Mouse (Mus musculus): ENCODE data around the gene Itpripl2. TPM values are rescaled to one million over a fixed set of nuclear protein-coding genes. Genes with fewer than 3 reads are reported as not detected.
A peak's percentile ranks its signal among the peaks of the same experiment; 100 is the strongest.

The Itpripl2 gene
- polyA plus RNA-seq, 1 experiment from 2014 or later, result 0.29 TPM

GRCm38 (mm10) chr7:118478835-118479312 is 12.9 kb downstream of the Itpripl2 start:
- Histone ChIP-seq H3K4me2 (ENCODE audit: low read depth, low read length) (no peak overlapping the region), H3K36me3 (ENCODE audit: control insufficient read depth, insufficient read depth, low read length) (no peaks in the 10 kb centered on the region), H3K27ac (ENCODE audit: low read depth, low read length) (no peak overlapping the region), H3K4me1 (ENCODE audit: control insufficient read depth, insufficient read depth, low read length) (no peaks in the 10 kb centered on the region), H3K9ac (replicated peaks; ENCODE audit: low read depth, low read length) (no peak overlapping the region), H3K9me3 (ENCODE audit: control insufficient read depth, low read length) (no peaks in the 10 kb centered on the region), H3K27me3 (ENCODE audit: control insufficient read depth, insufficient read depth, low read length) (no peaks in the 10 kb centered on the region), H3K4me3 (ENCODE audit: low read depth, low read length) (no peak overlapping the region)
- no peak for ATAC-seq (ENCODE audit: low read depth)
- 30% methylated on average over 3 of the region's 3 CpGs for WGBS

- Histone ChIP-seq H3K27ac (ENCODE audit: low read depth, low read length) (no peak overlapping the region), H3K27me3 (ENCODE audit: control insufficient read depth, insufficient read depth, low read length) (no peaks in the 10 kb centered on the region), H3K4me1 (ENCODE audit: control insufficient read depth, insufficient read depth, low read length) (no peaks in the 10 kb centered on the region), H3K36me3 (ENCODE audit: control insufficient read depth, insufficient read depth, low read length) (no peaks in the 10 kb centered on the region), H3K9ac (replicated peaks; ENCODE audit: low read depth, low read length) (no peak overlapping the region), H3K4me2 (ENCODE audit: low read depth, low read length) (no peak overlapping the region), H3K9me3 (ENCODE audit: control insufficient read depth, low read length) (no peaks in the 10 kb centered on the region), H3K4me3 (ENCODE audit: low read depth, low read length) (no peak overlapping the region)
- 73% methylated on average over 5 of the region's 5 CpGs for WGBS
- no peak for ATAC-seq (ENCODE audit: low read depth)
Observed at GRCm38 (mm10) chr7:118476428-118476827, 15.3 kb downstream of the Itpripl2 start.

DNA sequence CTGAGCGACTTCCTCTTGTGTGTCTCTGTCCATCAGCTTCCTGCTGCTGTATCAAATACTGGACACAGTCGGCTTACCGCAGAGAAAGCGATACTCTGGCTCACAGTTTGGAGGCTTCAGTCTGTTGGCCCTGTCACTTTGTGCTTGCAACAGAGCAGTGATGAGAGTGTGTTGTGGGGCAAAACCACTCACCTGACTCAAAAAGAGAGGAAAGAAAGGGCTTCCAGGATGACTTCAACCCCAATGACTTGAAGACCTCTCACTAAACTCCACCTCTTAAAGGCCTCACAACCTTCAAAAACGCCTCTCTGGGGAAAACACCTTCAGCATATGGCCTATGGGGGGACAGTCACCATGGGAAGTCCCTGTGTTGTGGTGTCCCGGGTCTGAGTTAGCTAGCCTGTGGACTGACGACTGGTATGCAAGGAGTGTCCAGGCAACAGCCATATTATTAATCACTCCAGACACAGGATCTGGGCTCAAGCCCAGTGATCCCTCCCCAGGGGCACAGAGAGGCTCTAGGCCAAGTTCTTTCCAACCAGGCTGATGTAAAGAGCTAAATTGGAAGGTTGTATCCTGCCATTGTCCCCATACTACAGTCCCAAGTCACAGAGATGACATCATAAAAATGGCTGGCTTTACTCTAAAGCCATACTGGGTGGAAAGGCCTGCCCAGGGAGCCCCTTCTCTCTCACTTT is 16.6 kb downstream of the Itpripl2 start:
- 79% methylated on average over 7 of the region's 7 CpGs for WGBS
- no peak overlapping the region for H3K4me2 ChIP-seq (ENCODE audit: low read depth, low read length)
- no peak overlapping the region for H3K9ac ChIP-seq (replicated peaks; ENCODE audit: low read depth, low read length)
- H3K9me3 ChIP-seq (ENCODE audit: control insufficient read depth, low read length), result no peaks in the 10 kb centered on the region
- no peak for ATAC-seq (ENCODE audit: low read depth)
- no peaks in the 10 kb centered on the region for H3K4me1 ChIP-seq (ENCODE audit: control insufficient read depth, insufficient read depth, low read length)
- H3K27me3 ChIP-seq (ENCODE audit: control insufficient read depth, insufficient read depth, low read length), result no peaks in the 10 kb centered on the region
- H3K36me3 ChIP-seq (ENCODE audit: control insufficient read depth, insufficient read depth, low read length), result no peaks in the 10 kb centered on the region
- no peak overlapping the region for H3K27ac ChIP-seq (ENCODE audit: low read depth, low read length)
- H3K4me3 ChIP-seq (ENCODE audit: low read depth, low read length), result no peak overlapping the region

DNA sequence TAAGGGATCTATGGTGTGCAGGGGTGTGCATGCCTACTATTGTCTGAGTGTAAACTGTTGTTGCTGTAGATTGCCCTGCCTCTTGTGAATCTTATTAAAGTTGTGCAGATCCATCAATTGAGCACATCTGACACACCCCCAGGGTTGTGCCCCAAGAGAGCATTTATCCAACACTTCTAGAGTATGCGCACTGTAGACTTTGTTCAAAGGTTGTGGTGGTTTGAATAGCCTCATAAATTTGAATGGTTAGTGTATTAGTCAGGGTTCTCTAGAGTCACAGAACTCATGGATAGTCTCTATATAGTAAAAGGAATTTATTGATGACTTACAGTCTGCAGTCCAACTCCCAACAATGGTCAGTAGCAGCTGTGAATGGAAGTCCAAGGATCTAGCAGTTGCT is 18.9 kb downstream of the Itpripl2 start:
- WGBS, result 57% methylated on average over 1 of the region's 1 CpGs
- H3K4me3 ChIP-seq (ENCODE audit: low read depth, low read length), result no peak overlapping the region
- H3K9ac ChIP-seq (replicated peaks; ENCODE audit: low read depth, low read length), result no peak overlapping the region
- no peaks in the 10 kb centered on the region for H3K36me3 ChIP-seq (ENCODE audit: control insufficient read depth, insufficient read depth, low read length)
- ATAC-seq (ENCODE audit: low read depth), result no peak
- H3K4me2 ChIP-seq (ENCODE audit: low read depth, low read length), result no peak overlapping the region
- H3K4me1 ChIP-seq (ENCODE audit: control insufficient read depth, insufficient read depth, low read length), result no peaks in the 10 kb centered on the region
- no peaks in the 10 kb centered on the region for H3K27me3 ChIP-seq (ENCODE audit: control insufficient read depth, insufficient read depth, low read length)
- H3K9me3 ChIP-seq (ENCODE audit: control insufficient read depth, low read length), result no peaks in the 10 kb centered on the region
- H3K27ac ChIP-seq (ENCODE audit: low read depth, low read length), result no peak overlapping the region

DNA sequence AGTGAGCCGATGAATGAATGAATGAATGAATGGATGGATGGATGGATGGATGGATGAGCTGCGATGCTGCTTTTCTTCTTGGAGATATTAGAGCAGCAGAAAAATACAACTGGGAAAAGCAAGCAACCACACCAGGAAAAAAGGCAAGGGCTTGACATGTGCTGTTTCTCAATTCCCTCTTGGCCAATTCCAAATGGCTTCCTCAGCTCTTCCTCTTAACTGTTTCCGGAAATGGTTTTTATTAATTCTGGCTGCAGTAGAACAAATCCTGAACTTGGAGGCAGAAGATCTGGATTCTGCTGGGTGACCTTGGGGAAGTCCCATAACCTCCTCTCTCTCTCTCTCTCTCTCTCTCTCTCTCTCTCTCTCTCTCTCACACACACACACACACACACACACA is 23.7 kb downstream of the Itpripl2 start:
- no peaks in the 10 kb centered on the region for H3K9me3 ChIP-seq (ENCODE audit: control insufficient read depth, low read length)
- no peaks in the 10 kb centered on the region for H3K27me3 ChIP-seq (ENCODE audit: control insufficient read depth, insufficient read depth, low read length)
- no peak overlapping the region for H3K27ac ChIP-seq (ENCODE audit: low read depth, low read length)
- no peaks in the 10 kb centered on the region for H3K36me3 ChIP-seq (ENCODE audit: control insufficient read depth, insufficient read depth, low read length)
- H3K9ac ChIP-seq (replicated peaks; ENCODE audit: low read depth, low read length), result no peak overlapping the region
- peaks cover 4% of the 10 kb centered on the region; the same call in 1 of the 2 replicates for H3K4me1 ChIP-seq (ENCODE audit: control insufficient read depth, insufficient read depth, low read length)
- ATAC-seq (ENCODE audit: low read depth), result no peak
- 82% methylated on average over 3 of the region's 3 CpGs for WGBS
- H3K4me2 ChIP-seq (ENCODE audit: low read depth, low read length), result no peak overlapping the region
- no peak overlapping the region for H3K4me3 ChIP-seq (ENCODE audit: low read depth, low read length)

DNA sequence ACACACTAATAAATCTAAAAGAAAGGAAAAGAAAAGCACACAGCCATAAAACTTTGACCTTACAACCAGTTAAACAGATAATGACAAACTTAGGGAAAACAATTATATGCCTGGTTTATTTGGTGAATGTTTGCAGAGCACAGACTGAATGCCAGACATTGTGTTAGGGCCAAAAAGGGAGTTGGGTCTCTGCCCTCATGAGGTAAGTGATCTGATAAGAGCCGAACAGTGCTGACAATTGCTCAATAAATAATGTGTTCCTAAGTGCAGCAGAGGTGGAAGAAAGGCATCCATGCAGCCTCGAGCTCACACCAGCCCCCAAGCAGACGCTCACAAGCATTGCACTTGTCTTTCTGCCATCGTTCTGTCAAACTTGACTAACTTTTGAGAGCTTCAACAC is 27.3 kb downstream of the Itpripl2 start:
- ATAC-seq (ENCODE audit: low read depth), result no peak
- Histone ChIP-seq H3K4me3 (ENCODE audit: low read depth, low read length) (no peak overlapping the region), H3K4me2 (ENCODE audit: low read depth, low read length) (no peak overlapping the region), H3K27ac (ENCODE audit: low read depth, low read length) (no peak overlapping the region), H3K4me1 (ENCODE audit: control insufficient read depth, insufficient read depth, low read length) (peaks cover 4% of the 10 kb centered on the region; the same call in 1 of the 2 replicates), H3K27me3 (ENCODE audit: control insufficient read depth, insufficient read depth, low read length) (no peaks in the 10 kb centered on the region), H3K9ac (replicated peaks; ENCODE audit: low read depth, low read length) (no peak overlapping the region), H3K36me3 (ENCODE audit: control insufficient read depth, insufficient read depth, low read length) (no peaks in the 10 kb centered on the region), H3K9me3 (ENCODE audit: control insufficient read depth, low read length) (no peaks in the 10 kb centered on the region)
- WGBS, result 51% methylated on average over 4 of the region's 4 CpGs

GRCm38 (mm10) chr7:118462818-118463762 is 28.7 kb downstream of the Itpripl2 start:
- Histone ChIP-seq H3K27me3 (ENCODE audit: control insufficient read depth, insufficient read depth, low read length) (no peaks in the 10 kb centered on the region), H3K27ac (ENCODE audit: low read depth, low read length) (no peak overlapping the region), H3K4me1 (ENCODE audit: control insufficient read depth, insufficient read depth, low read length) (peaks cover 4% of the 10 kb centered on the region; the same call in 1 of the 2 replicates), H3K4me3 (ENCODE audit: low read depth, low read length) (no peak overlapping the region), H3K9ac (replicated peaks; ENCODE audit: low read depth, low read length) (no peak overlapping the region), H3K9me3 (ENCODE audit: control insufficient read depth, low read length) (no peaks in the 10 kb centered on the region), H3K4me2 (ENCODE audit: low read depth, low read length) (no peak overlapping the region), H3K36me3 (ENCODE audit: control insufficient read depth, insufficient read depth, low read length) (no peaks in the 10 kb centered on the region)
- ATAC-seq (ENCODE audit: low read depth), result peak; percentile 80
- 11% methylated on average over 11 of the region's 11 CpGs for WGBS

DNA sequence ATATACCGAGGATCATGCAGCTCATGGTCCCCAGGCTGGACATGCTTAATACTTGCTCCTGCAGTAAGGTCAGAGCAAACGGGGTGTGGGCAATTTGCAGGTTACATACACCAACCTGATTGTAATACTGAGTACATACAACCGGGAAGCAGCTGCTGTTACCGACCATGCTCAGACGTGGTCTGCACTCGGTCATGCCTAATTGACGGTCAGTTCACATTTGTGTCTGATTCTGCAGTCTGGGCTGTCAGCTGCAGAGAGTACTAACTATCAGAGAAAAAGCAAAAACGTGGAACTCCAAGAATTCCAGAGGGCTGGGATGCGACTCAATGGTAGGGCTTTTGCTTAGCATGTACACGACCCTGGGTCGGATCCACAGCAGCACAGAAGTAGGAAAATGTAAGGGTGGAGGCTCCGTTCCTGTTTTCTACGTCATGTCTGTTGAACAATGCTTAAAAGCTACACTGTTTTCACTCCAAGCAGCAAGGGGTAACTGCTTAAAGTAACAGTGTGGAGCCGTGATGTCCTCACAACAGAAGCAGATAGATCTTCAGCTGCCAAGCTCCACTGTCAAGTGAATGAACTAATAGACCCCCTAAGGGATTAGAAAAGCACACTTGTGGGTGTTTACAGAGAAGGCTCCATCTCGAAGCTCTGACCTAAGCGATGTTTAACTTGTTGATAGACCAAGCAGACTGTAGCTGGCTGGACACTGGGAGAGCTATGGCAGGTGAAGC is 30.2 kb downstream of the Itpripl2 start:
- no peaks in the 10 kb centered on the region for H3K9me3 ChIP-seq (ENCODE audit: control insufficient read depth, low read length)
- no peak overlapping the region for H3K27ac ChIP-seq (ENCODE audit: low read depth, low read length)
- H3K4me2 ChIP-seq (ENCODE audit: low read depth, low read length), result no peak overlapping the region
- H3K27me3 ChIP-seq (ENCODE audit: control insufficient read depth, insufficient read depth, low read length), result no peaks in the 10 kb centered on the region
- WGBS, result 31% methylated on average over 16 of the region's 16 CpGs
- H3K4me3 ChIP-seq (ENCODE audit: low read depth, low read length), result no peak overlapping the region
- no peak overlapping the region for H3K9ac ChIP-seq (replicated peaks; ENCODE audit: low read depth, low read length)
- peaks cover 4% of the 10 kb centered on the region; the same call in 1 of the 2 replicates for H3K4me1 ChIP-seq (ENCODE audit: control insufficient read depth, insufficient read depth, low read length)
- no peak for ATAC-seq (ENCODE audit: low read depth)
- no peaks in the 10 kb centered on the region for H3K36me3 ChIP-seq (ENCODE audit: control insufficient read depth, insufficient read depth, low read length)
